Mouse (Mus musculus) skeletal muscle tissue, postnatal 0 days (tissue): ENCODE measurements around the gene Zfp146. TPM values are rescaled to one million over a fixed set of nuclear protein-coding genes. Genes with fewer than 3 reads are reported as not detected.

Experiments
- polyA plus RNA-seq: library from polyadenylated mRNA; unstranded; fragments of >200 nt; fragmentation: Nextera tagmentation; extraction: Ambion mirVana; gene quantifications from 2 replicates; pipeline ENCODE4 v1.2.1, GENCODE M21; 2015

Gene Zfp146
- 5.1 and 6.2 TPM in 2 replicates for polyA plus RNA-seq

GRCm38 (mm10) chr7:30169583-30170282 is at the start of gene Zfp146:
Gene Zfp146 (minus strand): TSS chr7:30169750.

GRCm38 (mm10) chr7:30198481-30198971 is 29.0 kb upstream of the Zfp146 start, which contains the start of gene Capns1:
Gene Capns1 (minus strand): TSS chr7:30198811.

GRCm38 (mm10) chr7:30183879-30184289 is 14.3 kb upstream of the Zfp146 start, which contains the start of gene Cox7a1:
Gene Cox7a1 (plus strand): TSS chr7:30184144.

GRCm38 (mm10) chr7:30121308-30122187 is 48.0 kb downstream of the Zfp146 start, which contains the start of gene Zfp382:
Gene Zfp382 (plus strand): TSS chr7:30121942.

Other genes with a start within 250 kb of the Zfp146 start
- gene Zfp74, start 215.7 kb downstream of the Zfp146 start, polyA plus RNA-seq: 4.9 and 5.2 TPM in 2 replicates
- 31.5 and 37.1 TPM in 2 replicates for gene Zfp568, start 185.8 kb downstream of the Zfp146 start, polyA plus RNA-seq
- gene Zfp14, start 118.4 kb downstream of the Zfp146 start, polyA plus RNA-seq: 1.8 and 2.2 TPM in 2 replicates
- 4.1 and 5.1 TPM in 2 replicates for gene Zfp82, start 96.8 kb downstream of the Zfp146 start, polyA plus RNA-seq
- 0.23 TPM in 1 of 2 replicates, not detected in the other for gene Gm26920, start 79.3 kb downstream of the Zfp146 start, polyA plus RNA-seq
- gene Zfp566, start 79.2 kb downstream of the Zfp146 start, polyA plus RNA-seq: 5.4 TPM in 2 replicates
- 51.2 and 53.2 TPM in 2 replicates for gene Zfp260, start 75.0 kb downstream of the Zfp146 start, polyA plus RNA-seq
- gene Zfp382, start 47.8 kb downstream of the Zfp146 start, polyA plus RNA-seq: 3.3 and 3.8 TPM in 2 replicates
- 300 and 438 TPM in 2 replicates for gene Cox7a1, start 14.4 kb upstream of the Zfp146 start, polyA plus RNA-seq
- gene Capns1, start 29.1 kb upstream of the Zfp146 start, polyA plus RNA-seq: 81.5 and 93.6 TPM in 2 replicates
- gene Polr2i, start 62.2 kb upstream of the Zfp146 start, polyA plus RNA-seq: 125 and 135 TPM in 2 replicates
- 84.9 and 101 TPM in 2 replicates for gene Tbcb, start 62.5 kb upstream of the Zfp146 start, polyA plus RNA-seq
- gene Ovol3, start 66.0 kb upstream of the Zfp146 start, polyA plus RNA-seq: 1.5 and 1.8 TPM in 2 replicates
- 0.44 and 0.58 TPM in 2 replicates for gene Thap8, start 110.3 kb upstream of the Zfp146 start, polyA plus RNA-seq
- gene Wdr62, start 110.7 kb upstream of the Zfp146 start, polyA plus RNA-seq: 2.5 and 3.6 TPM in 2 replicates
- gene Clip3, start 122.0 kb upstream of the Zfp146 start, polyA plus RNA-seq: 10.4 and 11.7 TPM in 2 replicates
- gene Alkbh6, start 139.0 kb upstream of the Zfp146 start, polyA plus RNA-seq: 47.9 and 48.6 TPM in 2 replicates
- 4.4 and 5.0 TPM in 2 replicates for gene Syne4, start 145.1 kb upstream of the Zfp146 start, polyA plus RNA-seq
- 1.6 TPM in 1 of 2 replicates, not detected in the other for gene E130208F15Rik, start 152.0 kb upstream of the Zfp146 start, polyA plus RNA-seq
- 19.2 and 19.3 TPM in 2 replicates for gene Sdhaf1, start 154.1 kb upstream of the Zfp146 start, polyA plus RNA-seq
- gene Lrfn3, start 193.0 kb upstream of the Zfp146 start, polyA plus RNA-seq: 1.1 TPM in 2 replicates
- gene Tyrobp, start 244.0 kb upstream of the Zfp146 start, polyA plus RNA-seq: 68.8 and 91.3 TPM in 2 replicates